29 mouse cellular contexts compared by ENCODE assay signal in genomic region chr7:101594969-101595368, GRCm38 (mm10). TPM values are rescaled to one million over a fixed set of nuclear protein-coding genes. Genes with fewer than 3 reads are reported as not detected.
DNase-seq lines count a peak whose midpoint lies in the region; ATAC-seq and TF ChIP-seq lines count a peak whose summit lies in the region.
"Had no signal": no experiment of that assay in that cellular context is flagged by ENCODE, and none has a peak within 500 bp of the region (broad histone marks: within the 10 kb centered on the region; RNA-seq: fewer than 3 reads in every experiment).

No protein-coding gene starts in this region.

- H3K9ac ChIP-seq in forebrain, postnatal 0 days: no peak overlapping the region
- H3K9ac ChIP-seq: embryonic facial prominence, embryonic 13.5 days; embryonic facial prominence, embryonic 15.5 days; forebrain, embryonic 12.5 days had no signal

- peak; percentile 56 for ATAC-seq in inflammation-experienced regulatory T-cells, adult 6 months
- no peak for ATAC-seq in forebrain, postnatal 0 days
- ATAC-seq in cerebellum, adult (ENCODE audit: insufficient number of reproducible peaks, low FRiP score, low TSS enrichment): no peak
- ATAC-seq: forebrain, embryonic 14.5 days; forebrain, embryonic 16.5 days; Patski had no signal

- peak; percentile 47 for DNase-seq in CD4-positive, CD25-positive, alpha-beta regulatory T cell, adult 2 months (ENCODE audit: low read depth, low spot score)
- DNase-seq in T-cell, adult 2 months (ENCODE audit: low spot score): peak; percentile 21
- no peak for DNase-seq in cerebellum, postnatal 14 days
- DNase-seq in c-Kit-positive CD71-positive TER-119-positive erythroid progenitor cells, embryonic 14.5 days (ENCODE audit: low spot score): no peak
- no peak for DNase-seq in forebrain, postnatal 0 days
- DNase-seq: adrenal gland, adult 8-10 months; adrenal gland, postnatal 14 days; adrenal gland, postnatal 36 days; cerebellum, adult 11-12 months; cerebellum, adult 2 months; cerebellum, adult 9-10 months; cerebellum, postnatal 10 days; cerebellum, postnatal 36 days; embryo, embryonic 11 days had no signal

- H3K9me3 ChIP-seq in forebrain, postnatal 0 days (ENCODE audit: low read length): no peaks in the 10 kb centered on the region
- H3K9me3 ChIP-seq: embryonic facial prominence, embryonic 15.5 days; forebrain, embryonic 12.5 days; G1E had no signal

- no peaks in the 10 kb centered on the region for H3K4me1 ChIP-seq in forebrain, postnatal 0 days (ENCODE audit: insufficient read depth)
- H3K4me1 ChIP-seq: embryonic facial prominence, embryonic 13.5 days; embryonic facial prominence, embryonic 15.5 days; forebrain, embryonic 10.5 days; forebrain, embryonic 12.5 days had no signal

- WGBS in forebrain, postnatal 0 days: 74% methylated on average over 2 of the region's 2 CpGs

- H3K4me3 ChIP-seq in forebrain, postnatal 0 days (ENCODE audit: low read depth, low read length): no peak overlapping the region
- H3K4me3 ChIP-seq: embryonic facial prominence, embryonic 13.5 days; embryonic facial prominence, embryonic 15.5 days; erythroblast, embryonic 14.5 days; forebrain, embryonic 10.5 days; forebrain, embryonic 12.5 days had no signal

- no peaks in the 10 kb centered on the region; the same call in 1 of the 2 replicates for H3K27me3 ChIP-seq in forebrain, postnatal 0 days (ENCODE audit: insufficient read depth, low read length)
- H3K27me3 ChIP-seq: embryonic facial prominence, embryonic 13.5 days; embryonic facial prominence, embryonic 15.5 days; forebrain, embryonic 12.5 days had no signal

- no peak for TF ChIP-seq CTCF in forebrain, postnatal 0 days (IDR thresholded peaks at IDR 0.05; ENCODE audit: low read depth)

- no peaks in the 10 kb centered on the region for H3K36me3 ChIP-seq in forebrain, postnatal 0 days (ENCODE audit: insufficient read depth)
- H3K36me3 ChIP-seq: embryonic facial prominence, embryonic 13.5 days; embryonic facial prominence, embryonic 15.5 days; forebrain, embryonic 10.5 days; forebrain, embryonic 12.5 days; G1E had no signal

- H3K27ac ChIP-seq in forebrain, postnatal 0 days (ENCODE audit: low read depth, low read length): no peak overlapping the region
- H3K27ac ChIP-seq: embryonic facial prominence, embryonic 13.5 days; embryonic facial prominence, embryonic 15.5 days; forebrain, embryonic 10.5 days; forebrain, embryonic 12.5 days had no signal

- H3K4me2 ChIP-seq in forebrain, postnatal 0 days (ENCODE audit: low read depth): no peak overlapping the region
- H3K4me2 ChIP-seq: embryonic facial prominence, embryonic 13.5 days; embryonic facial prominence, embryonic 15.5 days; forebrain, embryonic 12.5 days had no signal

RNA-seq across cellular contexts. Expression of gene Art2b, which starts 9.6 kb away (rescaled TPM):
- polyA plus RNA-seq in inflammation-experienced regulatory T-cells, adult 6 months (2017; shearing (Covaris generic)): 100 to 1,000 TPM in 2 of 3 experiments, 10 to 100 TPM in 1; 72.4 to 156 (median 144) TPM
- total RNA-seq in forebrain, postnatal 0 days (2014; rRNA removed): not detected in 2 replicates
- polyA plus RNA-seq in forebrain, postnatal 0 days (2015; fragmentation: Nextera tagmentation; extraction: Ambion mirVana): not detected in 2 replicates
- total RNA-seq: adrenal gland, postnatal 36 days; CH12.LX; common myeloid progenitor, adult 5-6 weeks; G1E had no signal
- polyA plus RNA-seq: C2C12; cerebellum, adult 2 months; embryonic facial prominence, embryonic 11.5 days; embryonic facial prominence, embryonic 13.5 days; embryonic facial prominence, embryonic 15.5 days; erythroblast, embryonic 14.5 days; forebrain, embryonic 10.5 days; forebrain, embryonic 12.5 days; forebrain, embryonic 14.5 days; forebrain, embryonic 16.5 days; G1E; Patski had no signal

Comparison
In these comparisons a context has a peak if more than half of its experiments do, and no peak if none do; other contexts are left out.
1. DNase-seq: peak in CD4-positive, CD25-positive, alpha-beta regulatory T cell, adult 2 months (single experiment) and T-cell, adult 2 months (single experiment); none in cerebellum, postnatal 14 days (0 of 2), c-Kit-positive CD71-positive TER-119-positive erythroid progenitor cells, embryonic 14.5 days (single experiment) and forebrain, postnatal 0 days (single experiment).
2. RNA of gene Art2b, which starts 9.6 kb away (polyA plus RNA-seq): 72.4 to 156 TPM in inflammation-experienced regulatory T-cells, adult 6 months; not detected in forebrain, postnatal 0 days; every median in the first group is over 10 times any median in the second.